Mouse (Mus musculus) right cerebral cortex, postnatal 36 days (tissue): Measurements from ENCODE around the gene Lsamp.
A peak's percentile ranks its signal among the peaks of the same experiment; 100 is the strongest.

Source experiments
- DNase-seq, 2 experiments: peaks; one replicate each; pipeline ENCODE4 v3.0.0; 2022; ENCODE audit warnings: low spot score in 2 of 2, mixed read lengths in 1 of 2

The Lsamp gene

GRCm38 (mm10) chr16:41917057-41917821 is 1933.1 kb downstream of the Lsamp start:
- no peak for DNase-seq

GRCm38 (mm10) chr16:41929546-41929945 is 1945.4 kb downstream of the Lsamp start:
- DNase-seq, result no peak

- peak; percentile 32 to 76 for DNase-seq
These were observed 1951.5 kb downstream of the Lsamp start for GRCm38 (mm10) chr16:41935701-41936100.

GRCm38 (mm10) chr16:41936908-41937595 is 1952.9 kb downstream of the Lsamp start:
- DNase-seq, result no peak

- DNase-seq, result no peak
These were observed 1953.4 kb downstream of the Lsamp start for GRCm38 (mm10) chr16:41937596-41937990.

GRCm38 (mm10) chr16:41938258-41938657 is 1954.1 kb downstream of the Lsamp start:
- DNase-seq, result peak; percentile 52 to 69

GRCm38 (mm10) chr16:41941591-41942315 is 1957.6 kb downstream of the Lsamp start:
- DNase-seq, result no peak

GRCm38 (mm10) chr16:41957811-41958210 is 1973.7 kb downstream of the Lsamp start:
- DNase-seq, result no peak

GRCm38 (mm10) chr16:41965636-41966035 is 1981.5 kb downstream of the Lsamp start:
- DNase-seq, result no peak

GRCm38 (mm10) chr16:41969215-41969614 is 1985.1 kb downstream of the Lsamp start:
- peak; percentile 13 to 29 for DNase-seq

GRCm38 (mm10) chr16:41974866-41975719 is 1990.9 kb downstream of the Lsamp start:
- DNase-seq, result no peak

- no peak for DNase-seq
These were observed 1992.7 kb downstream of the Lsamp start for GRCm38 (mm10) chr16:41976897-41977296.

- DNase-seq, result peak in 1 of 2 experiments; percentile 45
These were observed 2012.8 kb downstream of the Lsamp start for GRCm38 (mm10) chr16:41996956-41997355.

- no peak for DNase-seq
These were observed 2018.8 kb downstream of the Lsamp start for GRCm38 (mm10) chr16:42002925-42003324.

- DNase-seq, result peak; percentile 55 to 61
These were observed 2019.3 kb downstream of the Lsamp start for GRCm38 (mm10) chr16:42003506-42003905.

GRCm38 (mm10) chr16:42004166-42004565 is 2020.0 kb downstream of the Lsamp start:
- no peak for DNase-seq

GRCm38 (mm10) chr16:42014937-42015336 is 2030.8 kb downstream of the Lsamp start:
- DNase-seq, result no peak

GRCm38 (mm10) chr16:42015443-42015842 is 2031.3 kb downstream of the Lsamp start:
- no peak for DNase-seq

GRCm38 (mm10) chr16:42016791-42017643 is 2032.9 kb downstream of the Lsamp start:
- DNase-seq, result no peak

- DNase-seq, result no peak
These were observed 2038.4 kb downstream of the Lsamp start for GRCm38 (mm10) chr16:42022566-42022965.
